Mouse (Mus musculus) cerebellum, adult 2 months (tissue): ENCODE data around the gene Slc25a40. TPM values are rescaled to one million over a fixed set of nuclear protein-coding genes. Genes with fewer than 3 reads are reported as not detected.

Experiments used
- DNase-seq, 2 experiments: peaks; one replicate each; pipeline ENCODE4 v3.0.0; 2021
- H3K27ac ChIP-seq: fragments of 200-500 bp; 2 replicates; pipeline ENCODE4 v1.5.1; 2012; ENCODE audit warnings: low read length, control low read depth, inconsistent platforms; ENCODE audit not compliant: insufficient read depth
- H3K27me3 ChIP-seq: fragments of 200-500 bp; 2 replicates; pipeline ENCODE4 v1.6.1; 2012; ENCODE audit warnings: inconsistent platforms, mild to moderate bottlenecking, low read length, moderate library complexity; ENCODE audit not compliant: control insufficient read depth, insufficient read depth
- H3K4me1 ChIP-seq: fragments of 200-500 bp; 2 replicates; pipeline ENCODE4 v1.6.1; 2011; ENCODE audit warnings: low read length; ENCODE audit not compliant: control insufficient read depth, insufficient read depth
- H3K4me3 ChIP-seq: fragments of 200-500 bp; replicated peaks from 2 replicates; pipeline ENCODE3; 2011; ENCODE audit warnings: mild to moderate bottlenecking, low read depth, low read length, control low read depth; ENCODE audit not compliant: insufficient read depth
- CTCF ChIP-seq: fragments of 200-500 bp; IDR thresholded peaks from 2 replicates; pipeline ENCODE4 v1.5.1; 2011; ENCODE audit warnings: low read depth, mild to moderate bottlenecking, control low read depth, low read length, moderate library complexity, borderline replicate concordance; ENCODE audit not compliant: insufficient read depth
- POLR2A ChIP-seq: fragments of 200-500 bp; IDR thresholded peaks from 2 replicates; pipeline ENCODE4 v1.6.1; 2011; ENCODE audit warnings: low read length, control low read depth, borderline replicate concordance; ENCODE audit not compliant: insufficient read depth
- WGBS: fragments of 180-500 bp; shearing (Covaris S2); methylation state at CpG from one replicate; pipeline ENCODE4 v1.1.7; 2018; 5-methylcytosine and 5-hydroxymethylcytosine counted together
- polyA plus RNA-seq: library from polyadenylated mRNA; depleted of rRNA; stranded (reverse); fragments of >200 nt; gene quantifications from 2 replicates; pipeline ENCODE4 v1.2.3, GENCODE M21; 2012

Slc25a40 gene
- polyA plus RNA-seq, 1 experiment = 12.3 TPM

GRCm38 (mm10) chr5:8417443-8417842, 5.2 kb upstream of the Slc25a40 start:
- Histone ChIP-seq H3K4me3 (no peak overlapping the region), H3K27ac (no peak overlapping the region), H3K4me1 (no peaks in the 10 kb centered on the region), H3K27me3 (no peaks in the 10 kb centered on the region)
- 23% methylated on average over 1 of the region's 1 CpGs for WGBS
- TF ChIP-seq POLR2A = no peak
- TF ChIP-seq CTCF = no peak
- no peak for DNase-seq

- Histone ChIP-seq H3K27ac (no peak overlapping the region), H3K4me3 (no peak overlapping the region), H3K4me1 (no peaks in the 10 kb centered on the region), H3K27me3 (no peaks in the 10 kb centered on the region)
- 13% methylated on average over 3 of the region's 3 CpGs for WGBS
- DNase-seq = no peak
- TF ChIP-seq POLR2A (no peak), CTCF (no peak)
Measured at GRCm38 (mm10) chr5:8421424-8421823, 1.2 kb upstream of the Slc25a40 start.

GRCm38 (mm10) chr5:8422932-8423928, 580 bp downstream of the Slc25a40 start:
- Histone ChIP-seq H3K4me1 (no peaks in the 10 kb centered on the region), H3K4me3 (peak overlapping the region; percentile 99), H3K27me3 (no peaks in the 10 kb centered on the region), H3K27ac (no peak overlapping the region)
- DNase-seq = peak in 1 of 2 experiments; percentile 24
- TF ChIP-seq POLR2A = no peak
- TF ChIP-seq CTCF = no peak
- 1% methylated on average over 40 of the region's 40 CpGs for WGBS

- no peak overlapping the region for H3K27ac ChIP-seq
- no peak for TF ChIP-seq POLR2A
- TF ChIP-seq CTCF = no peak
- DNase-seq = no peak
- H3K4me1 ChIP-seq = no peaks in the 10 kb centered on the region
- WGBS = 36% methylated on average over 7 of the region's 7 CpGs
- no peak overlapping the region for H3K4me3 ChIP-seq
- H3K27me3 ChIP-seq = no peaks in the 10 kb centered on the region
Measured at GRCm38 (mm10) chr5:8424116-8424515, 1.5 kb downstream of the Slc25a40 start.

- Histone ChIP-seq H3K27me3 (no peaks in the 10 kb centered on the region), H3K4me3 (no peak overlapping the region), H3K4me1 (no peaks in the 10 kb centered on the region), H3K27ac (no peak overlapping the region)
- WGBS = 87% methylated on average over 5 of the region's 5 CpGs
- no peak for TF ChIP-seq POLR2A
- TF ChIP-seq CTCF = no peak
- DNase-seq = no peak
Measured at GRCm38 (mm10) chr5:8425899-8426298, 3.2 kb downstream of the Slc25a40 start.

- Histone ChIP-seq H3K27me3 (no peaks in the 10 kb centered on the region), H3K27ac (no peak overlapping the region), H3K4me1 (no peaks in the 10 kb centered on the region), H3K4me3 (no peak overlapping the region)
- 95% methylated on average over 5 of the region's 5 CpGs for WGBS
- DNase-seq = no peak
- TF ChIP-seq POLR2A (no peak), CTCF (no peak)
Measured at GRCm38 (mm10) chr5:8437481-8438156, 15.0 kb downstream of the Slc25a40 start.

- WGBS = 69% methylated on average over 2 of the region's 2 CpGs
- DNase-seq = no peak
- no peak overlapping the region for H3K4me3 ChIP-seq
- H3K4me1 ChIP-seq = no peaks in the 10 kb centered on the region
- no peaks in the 10 kb centered on the region for H3K27me3 ChIP-seq
- no peak overlapping the region for H3K27ac ChIP-seq
- TF ChIP-seq CTCF (no peak), POLR2A (no peak)
Measured at GRCm38 (mm10) chr5:8439095-8439494, 16.4 kb downstream of the Slc25a40 start.
